Mouse (Mus musculus) heart, postnatal 36 days (tissue): ENCODE measurements around the gene Rpn1. TPM values are rescaled to one million over a fixed set of nuclear protein-coding genes. Genes with fewer than 3 reads are reported as not detected.

Experiments
- DNase-seq, 2 experiments: peaks; one replicate each; pipeline ENCODE4 v3.0.0; 2021 to 2022
- intact Hi-C: fragments of 180-260 bp; cut with DNase I; formaldehyde crosslinking; loops from one replicate; pipeline ENCODE4 v1.15.1; 2025
- total RNA-seq, 2 experiments: library from RNA; stranded (reverse); gene quantifications; 2 replicates each; pipeline ENCODE4 v1.2.3; 2021

The Rpn1 gene
- total RNA-seq, result 100 to 1,000 TPM in 1 of 2 experiments, 10 to 100 TPM in 1; 95.1 to 102 TPM

DNA sequence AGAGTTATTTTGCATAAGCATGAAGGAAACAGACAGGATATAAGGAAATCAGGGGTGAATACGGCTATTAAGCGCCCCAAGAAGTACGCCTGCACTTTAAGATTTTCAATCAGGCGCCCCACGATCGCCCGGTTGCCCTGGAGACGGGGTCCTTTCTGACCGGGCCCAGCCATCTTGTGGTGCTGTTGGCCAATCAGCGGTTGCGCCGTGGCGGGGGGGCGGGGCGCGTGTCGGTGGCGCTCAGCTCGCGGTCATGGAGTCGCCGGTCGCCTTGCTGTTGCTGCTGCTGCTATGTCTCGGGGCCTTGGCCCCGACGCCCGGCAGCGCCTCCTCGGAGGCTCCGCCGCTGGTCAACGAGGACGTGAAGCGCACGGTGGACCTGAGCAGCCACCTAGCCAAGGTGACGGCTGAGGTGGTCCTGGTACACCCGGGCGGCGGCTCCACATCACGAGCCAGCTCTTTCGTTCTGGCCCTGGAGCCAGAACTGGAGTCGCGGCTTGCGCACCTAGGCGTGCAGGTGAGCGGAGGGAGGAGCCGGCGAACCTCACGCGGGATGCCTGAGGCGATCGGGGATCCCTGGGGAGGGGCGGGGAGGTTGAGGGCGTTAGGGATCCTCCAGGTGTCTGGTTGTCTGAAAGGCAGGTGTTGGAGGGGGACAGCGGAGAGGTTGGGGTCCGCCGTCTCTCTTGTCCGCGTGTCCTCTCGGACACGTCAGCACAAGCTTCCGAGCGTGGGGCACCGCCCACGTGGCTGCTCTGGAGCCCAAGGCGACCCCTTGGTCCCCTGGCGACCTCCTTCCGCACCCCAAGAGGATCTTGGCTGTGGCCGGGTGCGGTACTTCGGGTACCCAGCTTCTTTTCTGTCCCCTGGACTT lies at the start of gene Rpn1:
Gene Rpn1, plus strand, starts transcription at position 205 of the 874 bp plus-strand sequence.
- DNase-seq, result peak; percentile 98 to 99
- intact Hi-C loops, result no loop called here

DNA sequence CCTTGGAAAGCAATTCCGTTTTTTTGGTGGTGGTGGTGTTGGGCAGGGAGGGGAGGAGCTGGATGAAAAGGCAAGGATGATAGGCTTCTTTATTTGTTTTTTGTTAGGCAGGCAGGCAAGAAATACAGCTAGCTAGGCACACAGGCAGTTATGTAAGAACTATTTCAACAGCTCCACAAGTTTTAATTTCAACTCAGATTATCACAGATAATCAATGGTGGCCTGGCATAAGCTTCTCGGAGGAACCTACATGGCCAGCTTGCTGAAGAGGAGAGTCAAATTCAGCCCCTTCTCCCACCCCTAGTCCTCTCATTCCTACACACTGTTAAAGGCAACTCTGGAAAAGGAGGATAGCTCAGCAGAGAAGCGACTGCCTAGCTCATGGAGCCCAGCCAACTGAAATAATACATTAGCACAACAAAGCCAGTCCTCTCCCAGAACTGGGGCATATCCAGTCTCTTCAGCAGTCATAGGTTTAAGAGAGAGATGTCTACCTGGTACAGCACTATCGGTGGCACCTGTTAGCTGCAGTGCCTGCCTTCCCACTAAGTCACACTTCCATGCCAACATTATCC lies 46.7 kb upstream of the Rpn1 start:
- no peak for DNase-seq

DNA sequence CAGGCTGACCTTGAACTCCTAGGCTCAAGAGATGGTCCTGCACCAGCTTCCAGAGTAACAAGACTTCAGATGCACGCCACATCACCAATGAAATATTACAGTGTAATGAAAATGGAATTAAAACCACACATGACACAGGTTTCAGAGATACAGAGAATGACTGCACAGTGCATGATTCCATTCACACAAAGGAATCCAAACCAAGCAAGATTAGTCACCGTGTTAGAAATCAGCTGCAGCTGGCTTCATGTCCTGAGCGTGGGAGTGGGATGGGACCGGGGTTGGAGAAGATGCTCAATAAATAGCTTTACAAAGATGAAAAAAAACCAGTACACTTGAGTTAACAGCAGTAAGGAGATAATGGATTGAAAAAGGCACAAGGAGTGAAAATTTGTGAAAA lies 44.9 kb upstream of the Rpn1 start:
- DNase-seq, result no peak
- intact Hi-C loops, result no loop called here

More for the DNA sequence above, 46.7 kb upstream of the Rpn1 start:
- intact Hi-C loops, result no loop called here

DNA sequence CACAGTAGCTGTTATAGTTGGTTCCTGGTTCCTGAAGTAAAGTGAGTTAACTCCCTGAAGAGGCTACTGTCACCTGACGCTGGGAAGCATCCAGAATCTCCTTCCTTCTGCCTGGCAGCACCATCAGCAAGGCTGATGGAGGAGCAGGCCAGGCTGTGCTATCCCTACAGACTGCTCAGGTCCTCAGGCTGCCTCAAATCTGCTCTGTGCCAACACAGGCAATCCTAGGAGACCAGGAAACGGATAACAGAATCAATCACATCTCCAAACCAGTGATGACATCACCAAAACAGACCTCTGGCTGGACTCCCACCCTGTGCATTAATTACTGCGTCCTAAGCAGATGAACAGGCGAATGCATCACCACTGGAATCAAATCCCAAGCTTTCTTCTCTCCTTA lies 43.1 kb upstream of the Rpn1 start:
- peak in 1 of 2 experiments; percentile 31 for DNase-seq
- intact Hi-C loops, result no loop called here

DNA sequence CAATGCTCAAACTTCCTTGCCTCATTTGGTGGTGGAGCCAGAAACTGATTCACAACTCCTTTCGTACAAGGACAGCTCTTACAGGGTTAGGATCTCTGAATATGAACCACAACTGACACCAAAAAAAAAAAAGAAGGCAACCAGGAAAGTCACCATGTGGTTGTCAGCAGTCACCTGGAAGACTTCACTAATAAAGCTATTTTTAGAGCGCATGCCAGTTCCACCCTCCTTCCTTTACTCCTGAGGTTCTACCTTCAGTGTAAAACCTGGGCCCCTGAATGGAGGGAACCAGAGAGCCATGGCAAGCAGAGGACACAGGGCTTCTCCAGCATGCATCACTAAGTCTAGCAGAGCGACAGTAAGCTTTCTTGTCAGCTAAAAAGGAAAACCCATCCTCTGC lies 41.9 kb upstream of the Rpn1 start:
- intact Hi-C loops, result loop anchor here (2.0 kb wide), 1 partner anchor 32 kb away; no protein-coding TSS in a partner anchor
- no peak for DNase-seq

DNA sequence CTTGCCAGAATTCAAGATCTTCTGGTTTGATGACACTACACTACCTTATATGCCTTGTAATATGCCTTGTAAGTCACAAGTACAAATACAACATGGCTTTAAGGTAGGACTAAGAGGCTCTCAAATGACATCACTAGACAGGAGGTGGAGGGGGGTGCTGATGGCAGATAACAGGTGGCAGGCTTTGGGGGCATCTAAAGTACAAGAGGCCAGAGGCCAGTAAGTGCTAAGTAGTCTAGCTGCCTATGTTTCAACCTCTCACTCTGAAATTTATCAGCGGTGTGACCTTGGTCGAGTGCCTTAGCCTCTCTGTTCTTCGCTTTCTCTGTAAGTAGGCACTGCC lies 40.1 kb upstream of the Rpn1 start:
- no peak for DNase-seq
- intact Hi-C loops, result no loop called here

DNA sequence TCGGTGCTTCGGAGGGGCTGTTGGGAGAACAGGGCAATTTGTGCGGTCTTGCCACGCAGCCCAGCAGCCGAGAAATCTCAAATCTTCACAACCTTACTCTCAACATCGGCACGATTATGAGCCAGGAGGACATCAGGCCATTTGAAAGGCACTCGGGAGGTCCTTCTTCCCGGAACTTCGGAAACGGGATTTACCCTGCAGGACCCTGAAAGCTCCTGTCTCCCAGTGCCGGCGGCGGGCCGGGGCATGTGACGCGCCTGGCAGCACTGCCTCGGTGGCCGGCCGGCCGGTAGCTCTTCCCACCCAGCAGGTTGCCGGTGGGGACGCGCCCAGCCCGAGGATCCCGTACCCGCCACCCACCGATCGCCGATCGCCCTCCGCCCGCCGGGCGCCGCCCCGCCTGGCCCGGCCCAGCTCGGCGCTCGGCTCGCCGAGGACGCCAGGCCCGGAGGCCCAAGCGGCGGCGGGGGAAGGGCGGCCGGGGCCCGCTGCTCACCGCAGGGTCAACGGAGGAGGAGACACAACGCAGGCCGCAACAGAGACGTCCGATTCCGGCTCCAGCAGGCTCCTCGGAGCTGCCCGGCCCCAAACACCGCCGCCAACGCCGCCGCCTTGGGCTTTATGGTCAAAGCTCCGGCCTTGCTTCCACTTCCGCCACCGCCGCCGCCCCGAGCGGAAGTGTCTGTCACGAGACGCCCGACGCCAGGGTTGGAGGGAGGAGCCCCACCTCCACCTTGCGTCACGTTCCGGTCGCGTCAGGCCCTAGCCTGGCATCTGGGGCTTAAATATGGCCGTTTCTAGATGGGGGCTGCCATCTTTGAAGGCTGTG lies 39.5 kb upstream of the Rpn1 start, which contains the start of gene Rab7:
Gene Rab7, minus strand, starts transcription at position 694 of the 829 bp plus-strand sequence.
- peak; percentile 95 for DNase-seq
- intact Hi-C loops, result no loop called here

DNA sequence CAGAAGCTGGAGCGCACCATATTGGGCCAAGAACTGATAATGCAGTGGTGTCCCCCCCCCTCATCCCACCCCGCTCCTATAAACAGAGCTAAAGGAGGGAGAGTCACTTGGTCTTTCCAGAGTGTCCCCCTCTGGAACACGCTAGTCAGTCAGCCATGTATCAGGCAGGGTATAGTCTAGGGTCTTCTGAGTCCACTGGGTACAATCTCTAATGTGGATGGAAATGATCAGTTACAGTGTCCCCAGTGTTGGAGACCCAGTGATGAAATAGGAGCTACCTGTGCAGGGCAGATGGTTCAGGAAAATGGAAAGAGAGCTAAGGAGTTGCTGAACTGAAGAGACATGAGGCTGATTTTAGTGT lies 38.9 kb upstream of the Rpn1 start:
- DNase-seq, result no peak
- intact Hi-C loops, result no loop called here

DNA sequence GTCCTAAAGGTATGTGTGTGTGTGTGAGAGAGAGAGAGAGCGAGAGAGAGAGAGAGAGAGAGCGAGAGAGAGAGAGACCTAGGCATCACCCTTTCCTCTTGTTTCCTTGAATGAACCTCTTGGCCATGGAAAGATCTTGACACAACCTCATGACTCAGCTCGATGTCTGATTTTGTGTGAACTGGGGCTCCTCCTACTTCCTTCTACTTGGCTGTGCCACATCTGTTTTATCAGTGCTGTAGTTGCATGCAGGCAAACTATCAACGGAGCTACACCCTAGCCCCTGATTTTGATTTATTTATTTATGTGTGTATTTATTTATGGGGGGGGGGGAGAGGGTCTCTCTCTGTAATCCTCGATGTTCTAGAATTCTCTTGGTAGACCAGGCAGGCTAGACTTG lies 36.4 kb upstream of the Rpn1 start:
- intact Hi-C loops, result no loop called here

DNA sequence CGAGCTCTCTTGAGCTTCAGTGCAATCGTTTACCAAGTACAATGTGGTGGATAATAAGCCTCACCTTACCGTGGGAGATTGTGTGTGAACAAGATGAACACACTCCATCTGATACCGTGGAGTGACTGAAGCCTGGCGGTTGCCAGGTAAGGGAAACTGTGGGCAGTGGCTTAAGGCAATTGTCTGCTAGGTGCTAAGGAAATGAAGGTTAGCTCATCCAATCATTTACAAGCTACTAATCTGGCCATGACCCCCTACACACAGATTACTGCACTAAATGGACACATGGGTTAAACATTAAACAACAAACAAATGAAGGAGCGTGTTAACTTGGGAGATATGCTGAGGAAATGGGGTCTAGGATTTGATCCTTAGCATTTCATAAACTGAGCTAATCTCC lies 35.3 kb upstream of the Rpn1 start:
- no peak for DNase-seq
- intact Hi-C loops, result no loop called here

More for the DNA sequence above, 36.4 kb upstream of the Rpn1 start:
- DNase-seq, result no peak

DNA sequence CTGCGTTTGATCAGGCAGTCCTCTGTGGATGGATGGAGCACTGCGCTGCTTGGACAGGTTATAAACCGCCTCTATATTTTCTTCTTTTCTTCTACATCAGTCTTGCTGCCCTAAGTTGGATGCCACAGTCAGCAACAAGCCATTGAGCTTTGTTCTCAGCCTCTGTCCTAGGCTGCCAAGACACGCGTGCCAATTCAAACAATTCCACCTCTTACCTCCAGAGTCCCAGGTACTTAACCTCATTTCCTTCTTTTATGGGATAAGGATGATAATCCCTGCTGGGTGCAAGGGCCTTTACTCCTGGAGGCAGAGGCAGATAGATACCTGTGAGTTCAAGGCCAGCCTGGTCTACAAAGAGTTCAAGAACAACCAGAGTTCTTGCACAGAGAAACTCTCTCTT lies 33.1 kb upstream of the Rpn1 start:
- intact Hi-C loops, result no loop called here
- DNase-seq, result no peak

DNA sequence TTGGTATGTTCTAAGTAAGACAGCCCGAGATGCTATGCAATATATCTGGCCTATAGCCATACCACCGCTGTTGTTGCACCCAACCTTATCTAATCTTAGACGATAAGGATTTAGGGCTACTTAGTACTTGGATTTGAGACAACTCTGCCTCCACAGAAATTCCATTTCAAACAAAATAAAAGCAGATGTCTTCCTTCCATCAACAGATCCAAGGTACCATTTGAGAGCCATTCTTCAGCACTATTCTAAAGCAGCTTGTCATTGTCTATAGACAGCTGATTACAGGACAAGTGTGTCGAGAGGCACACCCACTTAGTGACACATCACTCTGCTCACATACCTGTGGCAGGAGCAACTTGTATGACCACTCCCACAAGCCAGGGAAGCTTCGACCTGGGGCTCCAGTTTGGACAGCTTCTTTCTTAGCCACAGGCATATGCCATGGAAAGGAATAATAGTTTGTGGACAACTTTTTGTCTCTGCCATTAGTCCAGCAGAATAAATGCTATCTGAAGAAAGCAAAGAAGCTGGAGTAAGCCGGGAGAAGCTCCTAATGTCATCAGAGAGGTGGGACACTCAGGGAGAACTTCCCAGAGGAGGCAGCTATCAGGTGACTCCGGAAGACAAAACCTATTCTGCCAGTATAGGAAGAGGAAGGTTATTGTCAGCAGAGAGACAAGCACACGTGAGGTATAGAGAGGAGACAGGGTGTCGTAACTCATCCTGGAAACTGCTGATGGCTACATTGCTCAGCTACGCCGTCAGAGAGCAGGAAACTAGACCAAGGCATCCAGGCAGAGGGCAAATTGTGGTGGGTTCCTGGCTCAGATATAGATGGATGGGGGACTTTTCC lies 30.8 kb upstream of the Rpn1 start:
- intact Hi-C loops, result no loop called here
- DNase-seq, result no peak

DNA sequence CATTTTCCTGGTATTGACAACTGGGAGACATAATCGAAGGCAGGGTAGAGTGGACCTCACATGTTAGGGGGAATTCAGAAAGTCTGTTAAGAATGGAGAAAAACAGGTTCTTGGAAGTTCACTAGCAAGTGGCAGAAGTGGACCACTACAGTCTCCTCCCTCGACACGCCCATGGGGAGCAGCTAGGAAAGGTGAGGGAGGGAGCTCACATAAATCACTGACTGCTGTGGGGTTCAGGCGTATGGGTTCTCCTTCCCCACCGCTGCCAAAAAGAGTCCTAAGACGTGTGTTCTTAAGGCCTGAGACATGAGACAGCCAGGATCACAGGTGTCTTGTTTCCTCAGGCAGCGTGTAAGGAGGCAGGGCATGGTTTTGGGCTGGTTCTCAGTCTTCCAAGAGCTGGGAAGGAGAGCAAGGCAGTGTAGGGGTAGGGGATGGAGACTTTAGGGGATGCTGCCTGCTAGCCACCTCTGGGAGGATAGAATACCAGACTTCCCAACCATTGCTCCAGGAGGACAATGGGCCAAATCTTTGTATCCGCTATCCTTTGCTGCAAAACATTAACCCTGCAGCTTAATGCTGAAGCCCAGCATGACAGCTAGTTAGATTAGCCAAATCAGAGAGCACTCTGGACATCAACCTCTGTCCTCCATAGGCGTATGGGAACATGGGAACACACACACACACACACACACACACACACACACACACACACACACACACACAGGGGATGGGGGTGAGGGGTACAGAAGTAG lies 30.0 kb upstream of the Rpn1 start:
- intact Hi-C loops, result no loop called here
- no peak for DNase-seq

DNA sequence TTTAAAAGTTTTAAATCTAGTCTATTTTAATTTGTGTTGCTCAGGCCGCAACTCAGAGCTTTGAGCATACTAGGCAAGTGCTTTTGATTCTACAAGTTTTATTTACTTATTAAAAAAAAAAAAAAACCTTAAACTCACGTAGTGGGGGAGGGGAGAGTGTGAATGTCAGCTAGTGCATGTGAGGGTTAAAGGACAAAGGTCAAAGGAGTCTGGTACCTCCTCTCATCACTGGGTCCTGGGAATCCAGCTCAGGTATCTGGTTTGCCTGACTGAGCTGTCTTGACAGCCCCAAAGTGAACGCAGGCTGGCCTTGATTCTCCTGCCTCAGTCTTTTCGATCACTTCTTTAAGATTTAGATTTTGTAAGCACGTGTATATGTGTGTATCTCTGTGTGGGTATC lies 28.6 kb upstream of the Rpn1 start:
- intact Hi-C loops, result no loop called here
- no peak for DNase-seq

DNA sequence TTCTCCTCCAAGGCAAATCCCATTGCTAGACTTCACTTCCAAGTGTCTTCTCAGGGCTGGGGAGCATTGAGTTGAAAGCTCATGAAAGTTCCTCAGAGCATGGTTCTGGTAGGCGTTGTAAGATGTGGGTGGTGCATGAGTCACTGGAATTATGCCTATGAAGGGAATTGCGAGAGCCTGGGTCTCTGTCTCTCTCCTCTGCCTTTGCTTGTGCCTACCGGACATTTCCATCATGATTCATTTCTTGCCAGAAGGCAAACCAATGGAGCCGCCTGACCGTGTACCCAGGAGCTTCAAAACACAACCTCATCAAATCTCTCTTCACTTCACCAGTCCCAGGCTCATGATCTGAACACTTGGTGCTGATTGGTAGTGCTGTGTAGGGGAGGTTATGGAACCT lies 27.4 kb upstream of the Rpn1 start:
- intact Hi-C loops, result no loop called here
- no peak for DNase-seq

DNA sequence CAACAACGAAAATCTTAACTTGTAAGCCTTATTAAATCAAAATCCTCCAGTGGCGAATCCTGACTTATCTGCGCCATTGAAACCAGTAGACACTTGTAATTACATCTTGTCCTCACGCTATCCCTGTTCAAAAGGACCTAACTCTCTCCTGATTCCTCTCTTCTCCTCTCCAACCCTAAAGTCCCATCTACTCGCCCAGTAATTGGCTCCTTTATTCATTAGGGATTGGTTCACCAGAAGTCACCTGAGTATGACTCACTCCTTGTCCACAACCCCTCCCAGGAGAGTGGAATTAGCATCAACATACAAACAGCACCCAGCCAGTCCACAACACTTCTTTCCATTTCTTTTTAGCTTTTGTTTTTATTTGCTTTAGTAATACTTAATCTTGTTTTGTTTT lies 24.4 kb upstream of the Rpn1 start:
- intact Hi-C loops, result no loop called here
- DNase-seq, result no peak

DNA sequence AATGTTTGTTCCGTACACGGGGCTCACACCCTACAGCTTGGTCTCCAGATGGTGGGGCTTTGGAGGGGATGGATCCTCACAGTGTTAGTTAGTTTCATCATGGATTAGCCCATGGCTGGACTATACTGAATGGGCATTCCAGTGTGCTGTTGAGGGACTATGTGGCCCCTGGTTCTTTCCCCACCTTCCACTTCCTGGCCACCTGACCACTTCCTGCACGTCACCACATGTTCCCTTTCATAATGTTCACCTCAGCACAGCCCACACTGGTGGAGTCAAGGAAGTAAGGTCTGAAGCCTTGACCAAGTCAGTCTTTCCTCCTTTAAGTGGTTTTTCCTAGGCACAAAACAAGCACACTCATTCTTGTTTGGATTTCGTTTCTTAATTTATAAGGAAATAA lies 23.7 kb upstream of the Rpn1 start:
- intact Hi-C loops, result no loop called here
- no peak for DNase-seq

DNA sequence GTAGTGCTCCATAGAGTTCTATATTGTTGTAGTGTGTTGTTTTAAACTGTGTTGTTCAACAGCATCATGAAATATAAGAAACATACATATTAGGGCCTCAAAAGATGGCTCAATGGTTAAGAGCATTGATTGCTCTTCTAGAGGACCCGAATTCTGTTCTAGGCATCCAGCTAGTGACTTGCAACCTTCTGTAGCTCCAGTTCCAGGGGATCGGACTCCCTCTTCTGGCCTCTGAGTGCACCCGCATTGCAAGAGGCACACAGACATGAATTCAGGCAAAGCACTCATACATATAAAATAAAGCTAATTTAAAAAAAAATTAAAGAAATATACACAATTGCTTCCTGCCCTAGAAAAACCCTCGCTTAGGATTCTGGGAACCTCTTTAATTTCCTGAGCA lies 22.9 kb upstream of the Rpn1 start:
- DNase-seq, result no peak
- intact Hi-C loops, result no loop called here

DNA sequence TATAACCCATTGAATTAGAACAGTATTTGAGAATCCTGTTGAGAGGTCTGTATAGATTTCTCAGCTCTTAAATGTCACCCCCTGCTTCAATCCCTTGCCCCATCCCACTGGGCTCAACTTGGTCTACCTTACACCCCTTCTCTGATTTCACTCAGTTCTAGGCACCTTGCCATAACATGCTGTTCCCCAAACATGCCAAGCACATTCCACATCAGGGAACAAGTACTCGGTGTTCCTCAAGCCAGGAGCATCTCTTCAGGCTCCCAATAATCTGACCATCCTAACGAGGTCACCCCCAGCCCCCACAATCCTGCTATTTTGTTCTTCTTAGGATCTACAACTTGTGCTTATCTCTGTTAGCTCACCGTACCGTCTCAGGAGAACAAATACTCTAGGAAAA lies 21.9 kb upstream of the Rpn1 start:
- DNase-seq, result no peak
- intact Hi-C loops, result no loop called here
